Mouse (Mus musculus) brain, embryonic 14.5 days (tissue): ENCODE results near the gene C1s1.

Experiments used
- CTCF ChIP-seq: fragments of 200-500 bp; IDR thresholded peaks from 2 replicates; pipeline ENCODE4 v1.5.1; 2012; ENCODE audit warnings: inconsistent platforms, mild to moderate bottlenecking, moderate library complexity, borderline replicate concordance; ENCODE audit not compliant: insufficient read depth, insufficient read length; ENCODE audit errors: extremely low read depth
- POLR2A ChIP-seq: fragments of 200-500 bp; IDR thresholded peaks from 2 replicates; pipeline ENCODE4 v1.6.1; 2012; ENCODE audit warnings: mild to moderate bottlenecking, inconsistent platforms, borderline replicate concordance; ENCODE audit not compliant: poor library complexity, insufficient read depth, insufficient read length, severe bottlenecking; ENCODE audit errors: extremely low read depth

DNA sequence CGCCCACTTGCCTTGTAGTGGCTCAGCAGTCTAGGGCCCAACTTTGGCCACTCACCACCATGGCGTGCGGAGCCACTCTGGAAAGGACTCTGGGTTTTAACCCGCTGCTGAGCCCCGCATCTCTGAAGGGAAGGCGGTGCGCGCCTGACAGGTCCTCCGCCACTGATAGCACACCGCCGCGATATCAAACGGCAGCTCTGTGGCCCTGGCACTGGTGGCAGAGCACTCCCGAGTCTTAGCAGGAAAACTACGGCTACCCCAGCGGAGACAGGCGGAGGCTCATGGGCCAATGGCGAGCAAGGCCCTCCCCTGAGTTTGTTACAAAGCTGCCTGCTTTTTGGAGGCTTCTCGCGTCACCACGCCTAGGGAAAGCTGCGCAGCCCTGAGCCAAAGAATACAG, 10.6 kb upstream of the C1s1 start:
- no peak for TF ChIP-seq POLR2A
- no peak for TF ChIP-seq CTCF
